Mouse (Mus musculus) left cerebral cortex, adult 18-20 months (tissue): ENCODE results near the gene Gm28553. TPM values are rescaled to one million over a fixed set of nuclear protein-coding genes. Genes with fewer than 3 reads are reported as not detected.
"Not testable (repeated sequence)": the region's sequence is repeated elsewhere in the genome, so short reads cannot be mapped to it uniquely, and the experiment has no call there.

Source experiments
- DNase-seq, 2 experiments: peaks; one replicate each; pipeline ENCODE4 v3.0.0; 2021 to 2022; ENCODE audit warnings: low spot score in 2 of 2, mixed read lengths in 1 of 2
- long read RNA-seq, 2 experiments: library from polyadenylated mRNA; stranded (forward); transcript quantifications; one replicate each; pipeline ENCODE4 v2.0.0; 2021
- total RNA-seq, 2 experiments: library from RNA; stranded (reverse); gene quantifications; 2 replicates each; pipeline ENCODE4 v1.2.3; 2021

Gene Gm28553
- total RNA-seq, result not detected
- long read RNA-seq, experiment 1, result 0 reads
- long read RNA-seq, experiment 2, result 0 reads

DNA sequence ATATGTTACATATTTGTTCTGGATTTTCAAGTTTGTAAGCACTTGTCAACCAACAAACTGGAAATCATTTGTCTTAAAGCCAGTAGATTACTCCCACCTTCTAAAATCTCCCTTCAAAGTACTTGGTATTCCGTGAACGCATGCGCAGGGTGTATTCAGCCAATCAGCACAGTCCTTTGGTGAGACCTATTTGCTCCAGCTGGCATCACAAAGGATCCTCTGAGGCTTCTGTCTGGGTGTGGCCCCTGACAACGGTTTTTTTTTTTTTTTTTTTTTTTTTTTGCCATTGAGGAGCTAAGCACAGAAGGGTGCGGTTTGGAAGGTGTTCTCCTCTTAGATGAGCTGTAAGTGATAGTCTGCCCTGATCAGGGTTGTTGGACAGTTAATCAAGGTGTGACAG is at the start of gene Gm28553:
Gm28553 (plus strand) TSS at position 301 of the 400 bp plus-strand sequence.
- DNase-seq, result not testable (repeated sequence)
